Mouse (Mus musculus): Measurements from ENCODE around the gene Btg1.

GRCm38 (mm10) chr10:96655066-96655465, 38.3 kb downstream of the Btg1 start:
- TF ChIP-seq CTCF (IDR thresholded peaks at IDR 0.05; ENCODE audit: low read depth): no peak
- TF ChIP-seq EP300 (IDR thresholded peaks at IDR 0.05; ENCODE audit: low read depth): no peak

Data from liver, postnatal 0 days (tissue).